ENCODE assay signal across 9 mouse cellular contexts in genomic region chr9:113706108-113706507, GRCm38 (mm10). TPM values are rescaled to one million over a fixed set of nuclear protein-coding genes. Genes with fewer than 3 reads are reported as not detected.
DNase-seq lines count a peak whose midpoint lies in the region; ATAC-seq and TF ChIP-seq lines count a peak whose summit lies in the region.
"Had no signal": no experiment of that assay in that cellular context is flagged by ENCODE, and none has a peak within 500 bp of the region (broad histone marks: within the 10 kb centered on the region; RNA-seq: fewer than 3 reads in every experiment).

No protein-coding gene starts in this region.

- H3K36me3 ChIP-seq in kidney, embryonic 15.5 days, result no peaks in the 10 kb centered on the region
- H3K36me3 ChIP-seq in hindbrain, postnatal 0 days (ENCODE audit: insufficient read depth, low read length), result no peaks in the 10 kb centered on the region

- H3K27me3 ChIP-seq in kidney, embryonic 15.5 days, result no peaks in the 10 kb centered on the region
- H3K27me3 ChIP-seq in hindbrain, postnatal 0 days (ENCODE audit: insufficient read depth, low read length), result no peaks in the 10 kb centered on the region

- no peak overlapping the region for H3K27ac ChIP-seq in kidney, embryonic 15.5 days
- H3K27ac ChIP-seq in hindbrain, postnatal 0 days, result no peak overlapping the region

- DNase-seq in kidney, postnatal 4 days, result no peak
- no peak for DNase-seq in hindbrain, postnatal 0 days (ENCODE audit: low spot score)
- DNase-seq in gastrocnemius, adult 18-20 months (ENCODE audit: low spot score), result no peak
- DNase-seq in c-Kit-positive CD71-positive TER-119-positive erythroid progenitor cells, embryonic 14.5 days (ENCODE audit: low spot score), result no peak
- DNase-seq: adrenal gland, adult 8-10 months had no signal

- ATAC-seq in kidney, embryonic 15.5 days (replicated peaks; ENCODE audit: low FRiP score), result no peak
- peak; percentile 65 for ATAC-seq in activated CD4-positive, CD25-positive, alpha-beta regulatory T cell, adult 4 months
- no peak for ATAC-seq in hindbrain, postnatal 0 days
- 0 out of 2 replicates have a peak, but pooled peaks have one; percentile 12 for ATAC-seq in monocyte, adult 5-6 weeks (replicated peaks; ENCODE audit: insufficient number of reproducible peaks, low FRiP score, low TSS enrichment, poor library complexity, severe bottlenecking)
- ATAC-seq in frontal cortex, adult (ENCODE audit: low TSS enrichment), result no peak

- H3K4me3 ChIP-seq in kidney, embryonic 15.5 days (replicated peaks), result peak overlapping the region; percentile 99
- no peak overlapping the region; the same call in 1 of the 2 replicates for H3K4me3 ChIP-seq in hindbrain, postnatal 0 days (ENCODE audit: low read length)

- H3K4me1 ChIP-seq in kidney, embryonic 15.5 days, result peaks cover 26% of the 10 kb centered on the region
- peaks cover 14% of the 10 kb centered on the region for H3K4me1 ChIP-seq in hindbrain, postnatal 0 days (ENCODE audit: insufficient read depth, low read length)

- H3K9ac ChIP-seq in kidney, embryonic 15.5 days, result 0 out of 2 replicates have a peak overlapping the region, but pooled peaks have one; percentile 96
- H3K9ac ChIP-seq in hindbrain, postnatal 0 days (replicated peaks; ENCODE audit: low read length), result no peak overlapping the region

- TF ChIP-seq CTCF in hindbrain, postnatal 0 days (IDR thresholded peaks at IDR 0.05; ENCODE audit: low read depth), result no peak

- peak overlapping the region; percentile 68 for H3K4me2 ChIP-seq in kidney, embryonic 15.5 days
- peak overlapping the region; percentile 74 for H3K4me2 ChIP-seq in hindbrain, postnatal 0 days (ENCODE audit: low read depth, low read length)

- 67% methylated on average over 2 of the region's 2 CpGs for WGBS in kidney, embryonic 15.5 days
- 83% methylated on average over 2 of the region's 2 CpGs for WGBS in hindbrain, postnatal 0 days

- H3K9me3 ChIP-seq in kidney, embryonic 15.5 days (replicated peaks), result no peaks in the 10 kb centered on the region
- H3K9me3 ChIP-seq in hindbrain, postnatal 0 days (ENCODE audit: low read length), result no peaks in the 10 kb centered on the region

RNA-seq across cellular contexts. Expression of gene Pdcd6ip, which starts 2.0 kb away (rescaled TPM):
- polyA plus RNA-seq in kidney, embryonic 15.5 days (2015; fragmentation: Nextera tagmentation; extraction: Ambion mirVana), result 76.4 and 79.6 TPM in 2 replicates
- polyA plus RNA-seq in activated CD4-positive, CD25-positive, alpha-beta regulatory T cell, adult 4 months (2017; shearing (Covaris generic)), result 10 to 100 TPM; 50.2 to 55.5 TPM
- total RNA-seq in hindbrain, postnatal 0 days (2014; rRNA removed), result 21.2 and 33.0 TPM in 2 replicates
- polyA plus RNA-seq in hindbrain, postnatal 0 days (2015; fragmentation: Nextera tagmentation; extraction: Ambion mirVana), result 28.7 and 30.6 TPM in 2 replicates
- 173 to 227 TPM (median 191 TPM) in 3 replicates for total RNA-seq in monocyte, adult 5-6 weeks (2017)
- 10 to 100 TPM; 35.0 to 46.0 TPM for total RNA-seq in gastrocnemius, adult 18-20 months (2021)

RNA-seq across cellular contexts. Expression of gene Clasp2, which starts 35.2 kb away (rescaled TPM):
- polyA plus RNA-seq in kidney, embryonic 15.5 days (2015; fragmentation: Nextera tagmentation; extraction: Ambion mirVana), result 25.4 and 25.6 TPM in 2 replicates
- 10 to 100 TPM in 1 of 2 experiments, 1 to 10 TPM in 1; 8.5 to 10.3 TPM for polyA plus RNA-seq in activated CD4-positive, CD25-positive, alpha-beta regulatory T cell, adult 4 months (2017; shearing (Covaris generic))
- 242 and 250 TPM in 2 replicates for total RNA-seq in hindbrain, postnatal 0 days (2014; rRNA removed)
- 107 and 108 TPM in 2 replicates for polyA plus RNA-seq in hindbrain, postnatal 0 days (2015; fragmentation: Nextera tagmentation; extraction: Ambion mirVana)
- total RNA-seq in monocyte, adult 5-6 weeks (2017), result 39.7 to 59.4 TPM (median 42.1 TPM) in 3 replicates
- 10 to 100 TPM; 42.9 to 43.1 TPM for total RNA-seq in gastrocnemius, adult 18-20 months (2021)

Comparison
In these comparisons a context has a peak if more than half of its experiments do, and no peak if none do; other contexts are left out.
1. ATAC-seq: peak in activated CD4-positive, CD25-positive, alpha-beta regulatory T cell, adult 4 months (single experiment) and monocyte, adult 5-6 weeks (single experiment); none in kidney, embryonic 15.5 days (single experiment), hindbrain, postnatal 0 days (single experiment) and frontal cortex, adult (single experiment).